Mouse (Mus musculus) CH12.LX (cell line): ENCODE results near the gene Calcoco2. TPM values are rescaled to one million over a fixed set of nuclear protein-coding genes. Genes with fewer than 3 reads are reported as not detected.
"Not testable (repeated sequence)": the region's sequence is repeated elsewhere in the genome, so short reads cannot be mapped to it uniquely, and the experiment has no call there.

ENCODE experiments used
- DNase-seq: peaks from one replicate; pipeline ENCODE4 v3.0.0-alpha.2; 2013; ENCODE audit errors: extremely low read depth
- H3K27ac ChIP-seq: 2 replicates; pipeline ENCODE4 v1.5.1; 2012; ENCODE audit warnings: low read depth, mild to moderate bottlenecking, control low read depth, moderate library complexity; ENCODE audit not compliant: insufficient read depth
- H3K27me3 ChIP-seq: replicated peaks from 2 replicates; pipeline ENCODE3; 2012; ENCODE audit warnings: inconsistent platforms
- H3K36me3 ChIP-seq, 2 experiments: replicated peaks in 1 of 2; 2 replicates each; pipeline versions ENCODE3 to v1.6.1; 2012; ENCODE audit warnings: inconsistent platforms in 1 of 2, low read length in 1 of 2, mild to moderate bottlenecking in 1 of 2, mixed read lengths in 1 of 2, moderate library complexity in 1 of 2; ENCODE audit not compliant: control insufficient read depth in 1 of 2, insufficient read depth in 1 of 2
- H3K4me1 ChIP-seq, 2 experiments: 2 replicates each; pipeline ENCODE4 v1.6.1; 2012; ENCODE audit warnings: inconsistent platforms in 1 of 2, moderate library complexity in 1 of 2; ENCODE audit not compliant: insufficient read depth in 2 of 2, control insufficient read depth in 1 of 2
- H3K4me2 ChIP-seq: 2 replicates; pipeline ENCODE4 v1.6.1; 2012; ENCODE audit warnings: low read depth, mild to moderate bottlenecking, control low read depth; ENCODE audit not compliant: poor library complexity, insufficient read depth, severe bottlenecking
- H3K4me3 ChIP-seq, 3 experiments: fragments of 150-350 bp in 1 of 3; sonication (generic) in 1 of 3; replicated peaks in 1 of 3; 2 replicates each; pipeline versions ENCODE3 to v1.5.1; 2011 to 2012; ENCODE audit warnings: low read depth in 2 of 3, low read length in 2 of 3, mild to moderate bottlenecking in 2 of 3, moderate library complexity in 2 of 3, control low read depth in 1 of 3, improper control_type of control experiment in 1 of 3, inconsistent platforms in 1 of 3, mixed read lengths in 1 of 3; ENCODE audit not compliant: poor library complexity in 1 of 3
- H3K79me2 ChIP-seq: replicated peaks from 2 replicates; pipeline ENCODE4 v1.6.1; 2012; ENCODE audit warnings: mild to moderate bottlenecking, moderate library complexity; ENCODE audit not compliant: control insufficient read depth, poor library complexity, insufficient read depth, severe bottlenecking; ENCODE audit errors: extremely low read depth
- H3K9ac ChIP-seq: 2 replicates; pipeline ENCODE4 v1.6.1; 2012; ENCODE audit warnings: low read depth, mild to moderate bottlenecking, control low read depth, moderate library complexity; ENCODE audit not compliant: insufficient read depth
- H3K9me3 ChIP-seq: replicated peaks from 2 replicates; pipeline ENCODE3; 2012; ENCODE audit warnings: low read length, inconsistent platforms, mixed read lengths
- BHLHE40 ChIP-seq: IDR thresholded peaks from 2 replicates; pipeline ENCODE4 v1.6.1; 2011; ENCODE audit warnings: mild to moderate bottlenecking, low read depth, low read length, improper control_type of control experiment
- CHD1 ChIP-seq: IDR thresholded peaks from 2 replicates; pipeline ENCODE4 v1.6.1; 2012; ENCODE audit warnings: low read depth, low read length, improper control_type of control experiment, inconsistent platforms
- EP300 ChIP-seq: IDR thresholded peaks from 2 replicates; pipeline ENCODE4 v1.6.1; 2011; ENCODE audit warnings: low read length, improper control_type of control experiment
- HCFC1 ChIP-seq: IDR thresholded peaks from 2 replicates; pipeline ENCODE4 v1.6.1; 2012; ENCODE audit warnings: low read depth, mild to moderate bottlenecking, inconsistent platforms, low read length, improper control_type of control experiment
- JUND ChIP-seq: conservative IDR thresholded peaks from 2 replicates; pipeline ENCODE4 v1.6.1; 2011; ENCODE audit warnings: low read depth, low read length, improper control_type of control experiment
- KAT2A ChIP-seq: IDR thresholded peaks from 2 replicates; pipeline ENCODE4 v1.6.1; 2012; ENCODE audit warnings: low read length, improper control_type of control experiment, inconsistent platforms; ENCODE audit not compliant: insufficient replicate concordance
- MAFK ChIP-seq: IDR thresholded peaks from 2 replicates; pipeline ENCODE4 v1.6.1; 2011; ENCODE audit warnings: low read length, improper control_type of control experiment; ENCODE audit not compliant: insufficient replicate concordance
- MAZ ChIP-seq: IDR thresholded peaks from 2 replicates; pipeline ENCODE4 v1.6.1; 2012; ENCODE audit warnings: low read depth, mild to moderate bottlenecking, inconsistent platforms, low read length, improper control_type of control experiment, moderate library complexity
- MEF2A ChIP-seq: IDR thresholded peaks from 2 replicates; pipeline ENCODE4 v1.6.1; 2014; ENCODE audit warnings: low read depth, mild to moderate bottlenecking, inconsistent platforms, low read length, improper control_type of control experiment, borderline replicate concordance
- MXI1 ChIP-seq: IDR thresholded peaks from 2 replicates; pipeline ENCODE4 v1.6.1; 2011; ENCODE audit warnings: mild to moderate bottlenecking, low read depth, low read length, improper control_type of control experiment
- MYC ChIP-seq: IDR thresholded peaks from 2 replicates; pipeline ENCODE4 v1.6.1; 2011; ENCODE audit warnings: low read depth, mild to moderate bottlenecking, improper control_type of control experiment, low read length
- NRF1 ChIP-seq: IDR thresholded peaks from 2 replicates; pipeline ENCODE4 v1.6.1; 2014; ENCODE audit warnings: low read depth, mild to moderate bottlenecking, inconsistent platforms, low read length, improper control_type of control experiment, moderate library complexity
- POLR2AphosphoS2 ChIP-seq: IDR thresholded peaks from 2 replicates; pipeline ENCODE4 v1.6.1; 2011; ENCODE audit warnings: low read depth, low read length, improper control_type of control experiment
- RAD21 ChIP-seq: IDR thresholded peaks from 2 replicates; pipeline ENCODE4 v1.6.1; 2011; ENCODE audit warnings: low read depth, mild to moderate bottlenecking, low read length, improper control_type of control experiment, moderate library complexity
- SIN3A ChIP-seq: IDR thresholded peaks from 2 replicates; pipeline ENCODE4 v1.6.1; 2012; ENCODE audit warnings: low read length, improper control_type of control experiment, inconsistent platforms
- SMC3 ChIP-seq: IDR thresholded peaks from 2 replicates; pipeline ENCODE4 v1.6.1; 2011; ENCODE audit warnings: low read depth, low read length, improper control_type of control experiment
- TBP ChIP-seq: conservative IDR thresholded peaks from 2 replicates; pipeline ENCODE4 v1.6.1; 2011; ENCODE audit warnings: low read depth, low read length, improper control_type of control experiment
- USF1 ChIP-seq: IDR thresholded peaks from 2 replicates; pipeline ENCODE4 v1.6.1; 2014; ENCODE audit warnings: low read depth, mild to moderate bottlenecking, inconsistent platforms, low read length, improper control_type of control experiment
- USF2 ChIP-seq: conservative IDR thresholded peaks from 2 replicates; pipeline ENCODE4 v1.6.1; 2011; ENCODE audit warnings: low read depth, low read length, improper control_type of control experiment
- ZKSCAN1 ChIP-seq: IDR thresholded peaks from 2 replicates; pipeline ENCODE4 v1.6.1; 2012; ENCODE audit warnings: low read depth, inconsistent platforms, low read length, improper control_type of control experiment, borderline replicate concordance
- ZMIZ1 ChIP-seq: IDR thresholded peaks from 2 replicates; pipeline ENCODE4 v1.6.1; 2012; ENCODE audit warnings: low read depth, mild to moderate bottlenecking, inconsistent platforms, low read length, improper control_type of control experiment
- ZNF384 ChIP-seq: IDR thresholded peaks from 2 replicates; pipeline ENCODE4 v1.6.1; 2012; ENCODE audit warnings: low read depth, low read length, improper control_type of control experiment, inconsistent platforms
- dilution Hi-C: fragments of 300-500 bp; cut with MboI; formaldehyde crosslinking; loops from 2 replicates; pipeline ENCODE4 v1.14.3; 2020; ENCODE audit warnings: low sequenced_read_pairs; ENCODE audit not compliant: extremely low pct_unique_long_range_greater_than_20kb, extremely low pct_ligation_motif_present
- in situ Hi-C: fragments of 300-500 bp; cut with MboI; formaldehyde crosslinking; loops from 3 replicates; pipeline ENCODE4 v1.14.3; 2019; ENCODE audit warnings: low sequenced_read_pairs, low pct_ligation_motif_present, low pct_unique_long_range_greater_than_20kb, mixed read lengths
- polyA plus RNA-seq: library from polyadenylated mRNA; unstranded; fragments of >175 nt; gene quantifications from 2 replicates; pipeline ENCODE4 v1.2.1, GENCODE M21; 2012; ENCODE audit warnings: low read depth; ENCODE audit not compliant: insufficient read length
- total RNA-seq, 2 experiments: library from RNA; depleted of rRNA; stranded (reverse); fragments of 300-350 nt in 1 of 2; fragments of >200 nt in 1 of 2; gene quantifications; 2 replicates each; pipeline ENCODE4 v1.2.3; 2012 to 2014

Calcoco2 gene
- total and polyA plus RNA-seq, 3 experiments: not detected

GRCm38 (mm10) chr11:96119401-96119800 is 7.6 kb upstream of the Calcoco2 start:
- Histone ChIP-seq H3K4me3 (no peak overlapping the region), H3K4me1 (peaks cover 0 to 8% of the 10 kb centered on the region in 2 experiments; a peak in 2 of 4 replicates), H3K79me2 (no peaks in the 10 kb centered on the region), H3K9ac (no peak overlapping the region), H3K27ac (no peak overlapping the region), H3K9me3 (no peaks in the 10 kb centered on the region), H3K36me3 (no peaks in the 10 kb centered on the region), H3K4me2 (no peak overlapping the region), H3K27me3 (peaks cover 72% of the 10 kb centered on the region)
- dilution Hi-C loops: no loop called here
- no peak for TF ChIP-seq POLR2AphosphoS2
- TF ChIP-seq NRF1: no peak
- TF ChIP-seq USF1: no peak
- TF ChIP-seq EP300: no peak
- no peak for TF ChIP-seq BHLHE40
- TF ChIP-seq KAT2A: no peak
- TF ChIP-seq ZKSCAN1: no peak
- no peak for TF ChIP-seq MEF2A
- no peak for TF ChIP-seq MYC
- no peak for DNase-seq
- in situ Hi-C loops: no loop called here

DNA sequence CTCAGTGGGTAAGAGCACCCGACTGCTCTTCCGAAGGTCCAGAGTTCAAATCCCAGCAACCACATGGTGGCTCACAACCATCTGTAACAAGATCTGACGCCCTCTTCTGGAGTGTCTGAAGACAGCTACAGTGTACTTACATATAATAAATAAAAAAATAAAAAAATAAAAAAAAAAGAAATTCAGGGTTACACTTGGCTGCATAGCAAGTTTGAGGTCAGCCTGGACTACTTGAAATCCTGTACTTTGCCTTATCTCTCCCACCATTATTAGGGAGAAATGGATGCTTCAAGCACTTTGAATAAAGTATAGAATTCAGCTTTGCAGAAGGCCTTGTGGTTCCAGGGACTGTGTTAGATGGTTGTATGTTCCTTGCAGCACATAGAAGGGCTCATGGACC is 5.2 kb upstream of the Calcoco2 start:
- in situ Hi-C loops, H3K4me1 ChIP-seq, H3K9me3 ChIP-seq, H3K4me2 ChIP-seq, H3K79me2 ChIP-seq, H3K27ac ChIP-seq, H3K36me3 ChIP-seq, DNase-seq, dilution Hi-C loops, H3K4me3 ChIP-seq, H3K9ac ChIP-seq: not testable (repeated sequence)
- H3K27me3 ChIP-seq: peaks cover 70% of the 10 kb centered on the region

DNA sequence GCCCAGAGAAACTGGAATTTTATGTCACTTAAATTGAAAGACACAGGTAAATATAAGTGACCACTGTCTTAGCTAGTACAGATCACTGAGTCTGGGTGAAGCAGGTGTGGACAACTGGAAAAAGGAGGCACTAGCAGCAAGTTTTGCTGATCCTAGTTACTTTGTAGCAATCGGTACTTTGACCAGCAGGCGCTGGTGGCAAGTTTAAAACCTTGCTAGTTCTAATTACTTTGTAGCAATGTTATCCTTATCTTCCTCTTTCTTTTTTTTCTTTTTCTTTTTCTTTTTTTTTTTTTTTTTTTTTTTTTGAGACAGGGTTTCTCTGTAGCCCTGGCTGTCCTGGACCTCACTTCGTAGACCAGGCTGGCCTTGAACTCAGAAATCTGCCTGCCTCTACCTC is 4.4 kb upstream of the Calcoco2 start:
- no peak overlapping the region for H3K27ac ChIP-seq

More for the DNA sequence above, 4.4 kb upstream of the Calcoco2 start:
- Histone ChIP-seq H3K9ac (no peak overlapping the region), H3K4me2 (no peak overlapping the region), H3K4me3 (no peak overlapping the region), H3K27me3 (peaks cover 67% of the 10 kb centered on the region), H3K4me1 (no peaks in the 10 kb centered on the region), H3K9me3 (no peaks in the 10 kb centered on the region), H3K79me2 (no peaks in the 10 kb centered on the region), H3K36me3 (no peaks in the 10 kb centered on the region)
- TF ChIP-seq ZNF384 (no peak), MEF2A (no peak), RAD21 (no peak), USF2 (no peak), CHD1 (no peak), TBP (no peak), ZMIZ1 (no peak), SMC3 (no peak), HCFC1 (no peak), JUND (no peak), SIN3A (no peak), KAT2A (no peak), MAZ (no peak), MXI1 (no peak), MAFK (no peak)
- DNase-seq: no peak
- dilution Hi-C loops (no loop called here), in situ Hi-C loops (no loop called here)
